Mouse (Mus musculus) forebrain, embryonic 10.5 days (tissue): ENCODE results near the gene Nuak1. TPM values are rescaled to one million over a fixed set of nuclear protein-coding genes. Genes with fewer than 3 reads are reported as not detected.

ENCODE experiments used
- DNase-seq: peaks from one replicate; pipeline ENCODE4 v3.0.0-alpha.2; 2017; ENCODE audit warnings: low spot score; ENCODE audit errors: extremely low spot score
- H3K27ac ChIP-seq: fragments of 300-500 bp; sonication (generic); 2 replicates; pipeline ENCODE4 v1.5.1; 2016; ENCODE audit warnings: mild to moderate bottlenecking
- H3K27me3 ChIP-seq: fragments of 300-500 bp; sonication (generic); 2 replicates; pipeline ENCODE4 v1.6.1; 2016; ENCODE audit warnings: mild to moderate bottlenecking; ENCODE audit not compliant: poor library complexity, severe bottlenecking
- H3K36me3 ChIP-seq: fragments of 300-500 bp; sonication (generic); replicated peaks from 2 replicates; pipeline ENCODE4 v1.6.1; 2016; ENCODE audit warnings: mild to moderate bottlenecking, moderate library complexity
- H3K4me1 ChIP-seq: fragments of 300-500 bp; sonication (generic); 2 replicates; pipeline ENCODE4 v1.6.1; 2016
- H3K4me3 ChIP-seq: fragments of 300-500 bp; sonication (generic); 2 replicates; pipeline ENCODE4 v1.5.1; 2016; ENCODE audit warnings: mild to moderate bottlenecking, moderate library complexity
- H3K9me3 ChIP-seq: fragments of 300-500 bp; sonication (generic); 2 replicates; pipeline ENCODE4 v1.6.1; 2016; ENCODE audit warnings: mild to moderate bottlenecking, moderate library complexity
- WGBS: fragments of 180-500 bp; shearing (Covaris S2); methylation state at CpG from one replicate; pipeline ENCODE4 v1.1.7; 2016; 5-methylcytosine and 5-hydroxymethylcytosine counted together
- polyA plus RNA-seq: library from polyadenylated mRNA; unstranded; fragments of >200 nt; fragmentation: Nextera tagmentation; extraction: Ambion mirVana; gene quantifications from 2 replicates; pipeline ENCODE4 v1.2.1, GENCODE M21; 2016

Gene Nuak1
- polyA plus RNA-seq, 1 experiment from 2014 or later = 2.4 TPM

GRCm38 (mm10) chr10:84329336-84329735 lies 111.1 kb downstream of the Nuak1 start:
- H3K4me3 ChIP-seq = no peak overlapping the region
- 86% methylated on average over 5 of the region's 5 CpGs for WGBS
- peaks cover 4% of the 10 kb centered on the region; the same call in 1 of the 2 replicates for H3K9me3 ChIP-seq
- no peak overlapping the region for H3K27ac ChIP-seq
- DNase-seq = no peak
- H3K4me1 ChIP-seq = peaks cover 1% of the 10 kb centered on the region
- no peaks in the 10 kb centered on the region for H3K27me3 ChIP-seq
- H3K36me3 ChIP-seq = no peaks in the 10 kb centered on the region

DNA sequence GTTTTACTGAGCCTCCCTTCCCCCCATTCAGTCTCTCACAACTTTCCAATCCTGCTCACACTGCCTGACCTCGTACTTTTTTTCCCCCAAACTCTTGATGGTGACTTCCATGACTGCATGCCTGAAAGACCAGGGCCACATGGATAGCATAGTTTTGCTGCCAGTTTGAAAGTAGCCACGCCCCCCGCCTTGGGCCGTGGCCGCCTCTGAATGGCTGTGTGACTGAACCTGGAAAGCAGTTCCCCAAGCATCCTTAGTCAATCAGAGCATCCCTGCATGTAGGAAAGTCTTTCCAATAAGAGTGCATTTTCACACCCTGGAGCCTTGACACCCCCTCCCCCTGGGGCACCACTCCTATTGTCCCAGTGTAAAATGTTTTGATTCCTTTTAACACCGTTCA lies 116.4 kb downstream of the Nuak1 start:
- DNase-seq = no peak
- Histone ChIP-seq H3K9me3 (no peaks in the 10 kb centered on the region), H3K27ac (no peak overlapping the region), H3K36me3 (no peaks in the 10 kb centered on the region), H3K4me3 (no peak overlapping the region), H3K27me3 (no peaks in the 10 kb centered on the region), H3K4me1 (peaks cover 9% of the 10 kb centered on the region)
- 79% methylated on average over 6 of the region's 6 CpGs for WGBS

Other genes with a start within 250 kb of the Nuak1 start
- 50.5 and 50.7 TPM in 2 replicates for gene Ckap4, start 93.5 kb upstream of the Nuak1 start, polyA plus RNA-seq
- 2.0 and 2.6 TPM in 2 replicates for gene Tcp11l2, start 136.0 kb upstream of the Nuak1 start, polyA plus RNA-seq
- gene Polr3b, start 181.7 kb upstream of the Nuak1 start, polyA plus RNA-seq = 17.6 and 18.2 TPM in 2 replicates